Mouse (Mus musculus): ENCODE results near the gene Prorsd1. TPM values are rescaled to one million over a fixed set of nuclear protein-coding genes. Genes with fewer than 3 reads are reported as not detected.
"Not testable (repeated sequence)": the region's sequence is repeated elsewhere in the genome, so short reads cannot be mapped to it uniquely, and the experiment has no call there.

The Prorsd1 gene
- total RNA-seq (2021) = 10 to 100 TPM; 23.7 to 24.2 TPM
- long read RNA-seq, experiment 1, transcript Prorsd1-201 (2 exons, 918 nt) = major isoform, 25 of 29 reads
- long read RNA-seq, experiment 1, partial matches to known transcripts = 1 of 29 reads
- long read RNA-seq, experiment 1, other reads (novel, unspliced or antisense) = 1 of 29 reads
- long read RNA-seq, experiment 2, transcript Prorsd1-201 (2 exons, 918 nt) = major isoform, 26 of 32 reads
- long read RNA-seq, experiment 2, partial matches to known transcripts = 0 of 32 reads
- long read RNA-seq, experiment 2, other reads (novel, unspliced or antisense) = 2 of 32 reads

- H3K27ac ChIP-seq = peak within 1 kb of the TSS; percentile 90
- TF ChIP-seq CTCF (IDR thresholded peaks at IDR 0.05) = no peak
- H3K4me3 ChIP-seq = peak within 1 kb of the TSS; percentile 88
- peak; percentile 95 for DNase-seq
- intact Hi-C loops (cut with DNase I) = loop anchor here (5.0 kb wide), 1 partner anchor 343 kb away; the partner anchor contains the start of gene Ppp4r3b
Observed at GRCm38 (mm10) chr11:29514682-29515412, at the start of gene Prorsd1. Gene Prorsd1 (minus strand): TSS chr11:29515033.

- intact Hi-C loops (cut with DNase I) = no loop called here
- TF ChIP-seq CTCF (IDR thresholded peaks at IDR 0.05) = no peak
- Histone ChIP-seq H3K4me3 (no peak overlapping the region), H3K27ac (no peak overlapping the region)
- DNase-seq = no peak
Observed at GRCm38 (mm10) chr11:29563406-29563805, 48.6 kb upstream of the Prorsd1 start.

GRCm38 (mm10) chr11:29560990-29561389 lies 46.2 kb upstream of the Prorsd1 start:
- no peak for DNase-seq
- intact Hi-C loops (cut with DNase I) = no loop called here
- TF ChIP-seq CTCF (IDR thresholded peaks at IDR 0.05) = no peak
- H3K27ac ChIP-seq = no peak overlapping the region
- H3K4me3 ChIP-seq = no peak overlapping the region

- intact Hi-C loops (cut with DNase I) = no loop called here
- TF ChIP-seq CTCF (IDR thresholded peaks at IDR 0.05) = no peak
- no peak overlapping the region for H3K27ac ChIP-seq
- no peak overlapping the region for H3K4me3 ChIP-seq
- no peak for DNase-seq
Observed at GRCm38 (mm10) chr11:29560452-29560851, 45.6 kb upstream of the Prorsd1 start.

DNA sequence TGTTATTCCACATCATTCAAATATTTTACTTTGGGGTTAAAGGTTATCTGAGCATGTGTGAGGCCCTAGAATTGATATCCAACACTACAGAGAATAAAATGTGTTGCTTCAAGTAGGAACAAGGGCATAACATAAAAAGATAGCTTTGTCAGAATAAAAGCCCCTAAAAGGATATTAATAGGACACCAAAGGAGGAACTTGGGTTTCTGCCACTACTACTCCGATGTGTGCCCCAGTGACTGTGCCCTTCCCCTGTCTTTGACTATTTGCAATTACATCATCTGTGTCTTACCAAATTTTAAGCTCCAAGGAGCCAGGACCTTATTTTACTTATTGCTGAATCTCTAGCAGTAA lies 34.6 kb upstream of the Prorsd1 start:
- Histone ChIP-seq H3K27ac (no peak overlapping the region), H3K4me3 (no peak overlapping the region)
- no peak for DNase-seq
- intact Hi-C loops (cut with DNase I) = loop anchor here (10.0 kb wide), 1 partner anchor 475 kb away; the partner anchor contains the start of gene Eml6
- TF ChIP-seq CTCF (IDR thresholded peaks at IDR 0.05) = no peak; the same call in 1 of the 2 replicates

DNA sequence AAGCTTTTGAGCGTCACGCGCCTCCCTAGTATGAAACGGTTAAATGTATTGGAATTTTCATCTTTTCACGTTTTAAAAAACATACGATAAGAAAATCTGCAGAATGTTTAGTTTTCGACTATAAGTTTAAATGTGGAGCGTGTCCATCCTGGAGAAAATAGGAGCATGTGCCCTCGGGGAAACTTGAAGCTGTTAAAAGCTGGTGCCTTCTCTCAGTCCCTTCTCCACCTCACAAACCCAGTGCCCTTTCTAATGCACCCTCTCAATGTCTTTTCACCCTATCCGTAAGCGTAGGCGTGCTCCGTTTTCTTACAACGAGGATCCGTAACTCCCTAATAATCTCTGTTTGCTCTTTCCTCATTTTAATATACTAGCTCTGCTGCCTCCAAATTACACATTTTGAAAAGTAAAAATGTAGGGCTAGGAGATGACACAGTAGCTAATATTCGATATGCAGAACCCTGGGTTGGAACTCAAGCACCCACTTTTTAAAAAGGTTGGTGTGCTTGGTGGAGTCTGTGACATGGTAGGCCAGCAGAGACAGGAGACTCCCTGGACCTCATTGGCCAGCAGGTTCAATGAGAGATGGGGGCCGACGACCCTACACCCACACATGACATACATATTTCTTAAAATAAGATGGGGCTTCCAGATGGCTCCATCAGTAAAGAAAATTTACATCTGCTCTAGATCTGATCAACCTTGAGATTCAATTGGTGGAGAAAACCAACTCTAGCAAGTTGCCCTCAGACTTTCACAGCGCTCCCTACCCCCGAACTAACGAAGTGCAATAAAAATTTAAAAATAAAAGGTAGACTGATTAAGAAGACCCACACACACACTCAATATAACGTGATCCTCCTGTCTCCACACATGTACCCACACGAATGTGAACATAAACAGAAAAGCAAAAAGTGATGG lies 33.9 kb upstream of the Prorsd1 start:
- intact Hi-C loops (cut with DNase I) = loop anchor here (10.0 kb wide), 1 partner anchor 476 kb away; the partner anchor contains the start of gene Eml6
- H3K4me3 ChIP-seq = peak overlapping the region; percentile 96
- no peak for DNase-seq
- H3K27ac ChIP-seq = peak overlapping the region; percentile 94
- TF ChIP-seq CTCF (IDR thresholded peaks at IDR 0.05) = no peak

- TF ChIP-seq CTCF (IDR thresholded peaks at IDR 0.05) = peak; percentile 20; the same call in 1 of the 2 replicates
- intact Hi-C loops (cut with DNase I) = loop anchor here (1.0 to 10.0 kb wide), 3 partner anchors 22 to 477 kb away; partner anchors contain the start of genes Eml6, Mtif2 and Rtn4
- DNase-seq = peak; percentile 97
- peak within 1 kb of the TSS; percentile 96 for H3K4me3 ChIP-seq
- H3K27ac ChIP-seq = peak within 1 kb of the TSS; percentile 94
Observed at GRCm38 (mm10) chr11:29547752-29548503, 33.1 kb upstream of the Prorsd1 start, which contains the start of the genes Clhc1 and Rps27a. Gene Clhc1 (plus strand): TSS chr11:29547950. Gene Rps27a (minus strand): TSS chr11:29548109.

GRCm38 (mm10) chr11:29547249-29547751 lies 32.5 kb upstream of the Prorsd1 start:
- intact Hi-C loops (cut with DNase I) = loop anchor here (1.0 to 10.0 kb wide), 3 partner anchors 21 to 478 kb away; partner anchors contain the start of genes Eml6, Mtif2 and Rtn4
- H3K4me3 ChIP-seq = peak overlapping the region; percentile 96
- no peak for TF ChIP-seq CTCF (IDR thresholded peaks at IDR 0.05)
- peak overlapping the region; percentile 94 for H3K27ac ChIP-seq
- no peak for DNase-seq

DNA sequence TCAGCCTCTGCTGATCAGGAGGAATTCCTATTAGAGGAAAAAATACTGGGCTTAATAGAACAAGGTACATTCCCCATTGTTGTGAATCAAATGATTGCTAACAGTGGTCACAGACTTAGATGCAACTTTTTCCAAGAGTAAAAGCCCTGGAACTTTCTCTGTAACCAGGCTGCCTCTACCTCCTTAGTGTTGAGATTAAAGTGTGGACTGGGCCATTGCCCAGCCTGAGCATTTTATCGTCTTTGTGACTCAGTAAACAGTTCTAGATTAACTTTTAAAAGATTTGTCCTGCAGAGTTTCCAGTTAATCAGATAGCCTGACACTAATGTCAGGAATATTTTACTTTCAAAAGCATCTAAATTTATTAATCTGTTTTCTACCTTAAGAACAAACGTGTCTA lies 31.9 kb upstream of the Prorsd1 start:
- peak overlapping the region; percentile 94; the same call in 1 of the 2 replicates for H3K27ac ChIP-seq
- intact Hi-C loops (cut with DNase I) = loop anchor here (1.0 to 10.0 kb wide), 3 partner anchors 20 to 478 kb away; partner anchors contain the start of genes Eml6, Mtif2 and Rtn4
- TF ChIP-seq CTCF (IDR thresholded peaks at IDR 0.05) = no peak

DNA sequence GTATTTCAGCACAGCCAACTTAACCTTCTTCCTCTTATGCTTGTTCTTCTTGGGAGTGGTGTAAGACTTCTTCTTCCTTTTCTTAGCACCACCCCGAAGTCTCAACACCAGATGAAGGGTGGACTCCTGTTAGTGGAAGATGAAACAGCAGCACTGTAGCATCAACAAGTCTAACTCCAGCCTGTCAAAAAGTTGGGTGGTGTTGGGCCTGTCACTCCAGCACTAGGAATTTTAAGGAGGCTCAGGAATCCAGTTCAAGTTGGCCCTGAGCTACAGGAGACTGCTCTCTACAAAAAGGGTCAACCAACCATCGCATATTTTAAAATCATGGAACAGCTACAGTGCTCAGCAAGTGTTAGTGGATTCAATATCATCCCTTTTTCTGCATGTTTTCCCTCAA lies 31.5 kb upstream of the Prorsd1 start:
- not testable (repeated sequence) for H3K27ac ChIP-seq, DNase-seq
- intact Hi-C loops (cut with DNase I) = loop anchor here (10.0 kb wide), 1 partner anchor 479 kb away; the partner anchor contains the start of gene Eml6
- H3K4me3 ChIP-seq = peak overlapping the region; percentile 96

More for the DNA sequence above, 31.9 kb upstream of the Prorsd1 start:
- peak overlapping the region; percentile 96 for H3K4me3 ChIP-seq
- no peak for DNase-seq

- intact Hi-C loops (cut with DNase I) = loop anchor here (10.0 kb wide), 1 partner anchor 480 kb away; the partner anchor contains the start of gene Eml6
- H3K27ac ChIP-seq, DNase-seq, H3K4me3 ChIP-seq: not testable (repeated sequence)
Observed at GRCm38 (mm10) chr11:29545150-29545752, 30.4 kb upstream of the Prorsd1 start.

Data from gastrocnemius, adult 2 months (tissue).